Mouse (Mus musculus) hindbrain, embryonic 16.5 days (tissue): ENCODE data around the gene Nsmce4a. TPM values are rescaled to one million over a fixed set of nuclear protein-coding genes. Genes with fewer than 3 reads are reported as not detected.

Experiments
- ATAC-seq: fragments of 200-750 bp; cut with Nextera tagmentation; 2 replicates; pipeline ENCODE4 v1.8.0; 2017; ENCODE audit warnings: moderate TSS enrichment, moderate library complexity
- H3K27ac ChIP-seq: fragments of 300-500 bp; sonication (generic); 2 replicates; pipeline ENCODE4 v1.5.1; 2014; ENCODE audit warnings: low read depth, mild to moderate bottlenecking, control low read depth, low read length, moderate library complexity
- H3K27me3 ChIP-seq: fragments of 300-500 bp; sonication (generic); replicated peaks from 2 replicates; pipeline ENCODE4 v1.6.1; 2014; ENCODE audit warnings: low read length; ENCODE audit not compliant: control insufficient read depth, insufficient read depth
- H3K36me3 ChIP-seq: fragments of 300-500 bp; sonication (generic); 2 replicates; pipeline ENCODE4 v1.6.1; 2014; ENCODE audit warnings: mild to moderate bottlenecking, low read length, moderate library complexity, mixed read lengths; ENCODE audit not compliant: control insufficient read depth, insufficient read depth
- H3K4me1 ChIP-seq: fragments of 300-500 bp; sonication (generic); 2 replicates; pipeline ENCODE4 v1.6.1; 2014; ENCODE audit warnings: low read depth, low read length; ENCODE audit not compliant: control insufficient read depth, insufficient read depth
- H3K4me2 ChIP-seq: fragments of 300-500 bp; sonication (generic); 2 replicates; pipeline ENCODE4 v1.6.1; 2014; ENCODE audit warnings: mild to moderate bottlenecking, low read length, control low read depth, moderate library complexity
- H3K4me3 ChIP-seq: fragments of 300-500 bp; sonication (generic); 2 replicates; pipeline ENCODE4 v1.5.1; 2014; ENCODE audit warnings: mild to moderate bottlenecking, low read length, control low read depth, moderate library complexity
- H3K9ac ChIP-seq: fragments of 300-500 bp; sonication (generic); 2 replicates; pipeline ENCODE4 v1.6.1; 2014; ENCODE audit warnings: low read depth, mild to moderate bottlenecking, control low read depth, low read length, moderate library complexity
- H3K9me3 ChIP-seq: fragments of 300-500 bp; sonication (generic); 2 replicates; pipeline ENCODE4 v1.6.1; 2014; ENCODE audit warnings: mild to moderate bottlenecking, low read length, moderate library complexity; ENCODE audit not compliant: control insufficient read depth
- WGBS: fragments of 180-500 bp; shearing (Covaris S2); extraction: QIAGEN DNeasy Blood & Tissue Kit; methylation state at CpG from one replicate; pipeline ENCODE4 v1.1.7; 2014; 5-methylcytosine and 5-hydroxymethylcytosine counted together
- polyA plus RNA-seq: library from polyadenylated mRNA; unstranded; fragments of >200 nt; fragmentation: Nextera tagmentation; extraction: Ambion mirVana; gene quantifications from 2 replicates; pipeline ENCODE4 v1.2.1, GENCODE M21; 2015

Nsmce4a gene
- polyA plus RNA-seq, 1 experiment from 2014 or later, result 72.9 TPM

DNA sequence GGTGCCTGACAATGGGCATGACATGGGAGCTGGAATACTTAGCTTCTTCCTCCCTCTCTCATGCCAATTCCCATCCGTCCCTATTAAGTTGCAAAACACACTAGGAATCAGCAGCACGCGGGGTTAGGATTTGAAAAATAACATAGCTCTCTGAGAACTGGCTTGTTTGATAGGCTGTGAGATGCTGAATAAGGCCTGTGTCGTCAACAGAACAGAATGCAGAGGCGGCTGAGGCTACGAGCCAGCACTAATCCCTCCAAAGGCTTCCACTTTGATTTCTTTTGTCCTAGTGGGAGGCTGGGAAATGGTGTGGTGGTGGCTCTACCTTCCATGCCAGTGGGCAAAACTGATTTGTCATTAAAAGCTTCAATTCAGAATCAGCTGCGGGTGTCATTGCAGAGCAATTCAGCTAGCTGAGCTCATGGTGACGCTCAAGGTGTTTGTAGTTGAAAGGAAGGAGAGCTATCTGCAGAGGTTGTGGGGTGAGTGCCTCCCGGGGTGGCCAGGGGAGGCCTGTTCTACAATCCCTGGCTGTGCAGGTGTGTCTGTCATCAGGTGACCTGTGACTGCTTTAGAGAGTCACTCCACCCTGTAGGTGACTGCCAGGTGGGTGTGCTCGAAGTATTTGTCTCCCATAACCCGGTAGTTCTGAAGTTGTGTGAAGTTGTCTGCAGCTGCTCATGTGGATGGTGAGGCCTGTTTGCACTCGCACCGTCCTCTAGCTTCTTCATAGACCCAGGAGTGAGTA lies 17.3 kb upstream of the Nsmce4a start:
- H3K27ac ChIP-seq, result no peak overlapping the region
- H3K4me3 ChIP-seq, result no peak overlapping the region
- 57% methylated on average over 13 of the region's 13 CpGs for WGBS

DNA sequence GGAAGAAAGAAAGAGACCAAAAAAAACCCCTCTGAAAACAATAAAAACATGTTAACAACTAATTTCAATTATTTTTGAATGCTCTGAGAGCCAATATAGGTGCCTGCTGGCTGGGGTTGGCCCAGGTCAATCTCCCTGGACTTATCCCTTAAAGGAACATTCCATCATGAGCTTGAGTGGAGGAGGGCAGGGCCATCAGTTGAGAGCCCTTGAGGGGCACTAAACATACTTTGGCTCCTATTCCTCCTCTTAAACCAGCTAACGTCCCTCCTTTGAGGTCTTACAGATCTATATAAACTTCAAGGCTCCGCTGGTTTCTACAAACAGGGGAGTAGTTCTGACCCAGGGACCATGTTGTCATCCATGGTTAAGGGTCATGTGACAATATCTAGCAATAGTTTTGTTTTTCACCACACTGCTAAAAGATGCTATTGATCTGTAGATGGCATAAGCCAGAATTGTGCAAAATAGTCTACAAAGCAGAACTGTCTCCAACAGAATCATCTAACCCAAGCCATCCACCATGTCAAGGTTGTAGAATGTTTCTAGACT lies 13.7 kb upstream of the Nsmce4a start:
- Histone ChIP-seq H3K27me3 (no peaks in the 10 kb centered on the region), H3K4me1 (no peaks in the 10 kb centered on the region), H3K9me3 (no peaks in the 10 kb centered on the region), H3K36me3 (no peaks in the 10 kb centered on the region), H3K27ac (no peak overlapping the region), H3K9ac (no peak overlapping the region), H3K4me2 (no peak overlapping the region), H3K4me3 (no peak overlapping the region)
- ATAC-seq, result no peak
- 86% methylated on average over 2 of the region's 2 CpGs for WGBS

More for the DNA sequence above, 17.3 kb upstream of the Nsmce4a start:
- no peaks in the 10 kb centered on the region for H3K9me3 ChIP-seq
- H3K27me3 ChIP-seq, result no peaks in the 10 kb centered on the region
- H3K9ac ChIP-seq, result no peak overlapping the region
- H3K4me1 ChIP-seq, result no peaks in the 10 kb centered on the region
- H3K36me3 ChIP-seq, result no peaks in the 10 kb centered on the region
- H3K4me2 ChIP-seq, result no peak overlapping the region
- no peak for ATAC-seq

DNA sequence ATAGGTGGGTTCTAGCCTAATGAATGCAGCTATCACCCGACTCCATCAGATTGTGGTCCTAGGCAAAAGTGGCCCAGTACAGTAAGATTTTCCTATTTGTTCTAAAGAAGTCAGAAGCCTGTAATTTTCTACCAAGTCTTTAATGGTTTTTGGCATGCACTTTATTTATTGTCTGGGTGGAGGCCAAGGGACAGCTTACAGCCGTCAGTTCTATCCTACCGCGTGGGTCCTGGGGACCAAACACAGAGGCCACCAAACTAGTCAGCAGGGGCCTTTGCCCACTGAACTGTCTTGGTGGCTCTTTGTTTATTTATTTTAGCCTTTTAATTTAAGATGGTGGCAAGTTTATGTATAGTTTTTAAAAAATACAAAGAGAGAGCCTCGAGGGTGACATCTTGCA lies 5.7 kb upstream of the Nsmce4a start:
- no peak for ATAC-seq
- Histone ChIP-seq H3K27ac (no peak overlapping the region), H3K36me3 (no peaks in the 10 kb centered on the region), H3K4me3 (no peak overlapping the region), H3K27me3 (no peaks in the 10 kb centered on the region), H3K9ac (no peak overlapping the region), H3K4me1 (peaks cover 2% of the 10 kb centered on the region; the same call in 1 of the 2 replicates), H3K9me3 (no peaks in the 10 kb centered on the region), H3K4me2 (no peak overlapping the region)
- WGBS, result 74% methylated on average over 5 of the region's 5 CpGs

DNA sequence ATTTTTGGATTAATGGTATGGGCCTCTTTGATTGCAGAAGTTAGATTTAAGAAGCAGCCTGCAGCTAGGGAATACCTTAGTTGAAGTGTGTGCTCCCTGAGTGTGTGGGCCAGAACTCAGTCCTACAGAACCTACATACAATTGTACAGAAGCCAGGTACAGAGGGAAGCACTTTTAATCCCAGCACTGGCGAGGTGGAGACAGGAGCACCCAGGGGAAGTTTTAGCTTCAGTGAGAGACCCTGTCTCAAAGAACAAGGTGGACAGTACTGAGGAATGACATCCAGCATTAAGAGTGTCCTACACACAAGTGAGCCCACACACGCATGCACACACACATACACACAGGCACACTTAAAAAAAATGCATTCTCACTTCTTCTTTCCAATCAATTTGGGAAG lies 5.1 kb upstream of the Nsmce4a start:
- no peak overlapping the region for H3K9ac ChIP-seq
- no peaks in the 10 kb centered on the region for H3K9me3 ChIP-seq
- H3K4me3 ChIP-seq, result no peak overlapping the region
- WGBS, result 94% methylated on average over 2 of the region's 2 CpGs
- no peak overlapping the region for H3K4me2 ChIP-seq
- H3K27me3 ChIP-seq, result no peaks in the 10 kb centered on the region
- ATAC-seq, result no peak
- H3K27ac ChIP-seq, result no peak overlapping the region
- peaks cover 2% of the 10 kb centered on the region; the same call in 1 of the 2 replicates for H3K4me1 ChIP-seq
- no peaks in the 10 kb centered on the region for H3K36me3 ChIP-seq

DNA sequence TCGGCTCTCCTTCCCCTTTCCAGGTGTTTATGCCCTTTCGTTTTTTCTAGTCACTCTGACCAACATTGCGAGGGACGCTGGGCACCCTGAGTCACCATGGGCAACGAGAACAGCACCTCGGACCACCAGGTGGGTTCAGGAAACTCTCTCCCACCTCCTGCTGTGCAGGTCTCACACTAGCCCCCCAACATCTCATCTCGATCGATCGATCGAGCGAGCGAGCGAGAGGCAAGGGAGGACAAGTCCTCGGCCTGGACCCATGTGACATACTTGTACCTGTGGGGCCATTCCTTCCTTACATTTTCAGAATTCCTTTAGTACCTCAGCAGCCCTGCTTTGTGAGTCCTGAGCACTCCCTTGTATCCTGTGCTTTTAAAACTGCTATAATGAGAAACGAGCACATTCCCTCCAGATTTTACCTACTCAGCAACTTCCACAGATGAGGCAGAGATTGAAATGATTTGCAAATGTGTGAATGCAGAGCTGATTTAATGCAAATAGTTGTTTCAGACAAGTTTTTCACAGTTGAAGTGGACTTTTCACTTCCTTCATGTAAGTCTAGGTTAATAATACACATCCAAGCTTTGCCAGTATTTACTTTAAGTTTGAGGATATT lies 4.6 kb upstream of the Nsmce4a start, which contains the start of gene Tacc2:
TSS of gene Tacc2 (plus strand) at position 51 of the 616 bp plus-strand sequence.
- WGBS, result 64% methylated on average over 15 of the region's 15 CpGs
- no peaks in the 10 kb centered on the region for H3K36me3 ChIP-seq
- H3K27ac ChIP-seq, result no peak within 1 kb of the TSS
- no peaks in the 10 kb centered on the region for H3K9me3 ChIP-seq
- H3K27me3 ChIP-seq, result no peaks in the 10 kb centered on the region
- peaks cover 2% of the 10 kb centered on the region; the same call in 1 of the 2 replicates for H3K4me1 ChIP-seq
- ATAC-seq, result no peak
- 0 out of 2 replicates have a peak within 1 kb of the TSS, but pooled peaks have one; percentile 18 for H3K9ac ChIP-seq
- no peak within 1 kb of the TSS for H3K4me3 ChIP-seq
- peak within 1 kb of the TSS; percentile 26 for H3K4me2 ChIP-seq

DNA sequence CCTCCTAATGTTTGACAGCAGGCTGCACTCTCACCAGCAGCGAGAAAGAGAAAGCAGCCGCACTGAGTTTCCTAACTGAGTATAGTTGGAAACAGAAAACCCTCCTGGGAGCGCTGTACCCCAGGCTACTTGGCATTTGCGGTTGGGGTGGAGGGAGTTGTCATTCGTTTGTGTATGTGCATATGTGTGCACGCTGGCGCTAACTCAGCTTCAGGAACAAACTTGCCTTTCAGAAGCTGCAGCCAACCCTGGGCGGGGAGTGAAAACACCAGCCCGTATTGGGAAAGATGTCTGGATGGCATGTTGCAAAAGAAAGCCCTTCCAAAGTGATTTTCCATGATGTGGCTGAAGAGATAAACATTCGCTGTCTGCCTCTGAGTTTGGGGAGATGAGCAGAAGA lies 4.1 kb upstream of the Nsmce4a start:
- Histone ChIP-seq H3K9me3 (no peaks in the 10 kb centered on the region), H3K27me3 (no peaks in the 10 kb centered on the region), H3K36me3 (no peaks in the 10 kb centered on the region), H3K27ac (no peak overlapping the region), H3K4me2 (peak overlapping the region; percentile 26), H3K4me3 (no peak overlapping the region), H3K9ac (0 out of 2 replicates have a peak overlapping the region, but pooled peaks have one; percentile 18), H3K4me1 (peaks cover 2% of the 10 kb centered on the region; the same call in 1 of the 2 replicates)
- 28% methylated on average over 10 of the region's 10 CpGs for WGBS
- ATAC-seq, result no peak

DNA sequence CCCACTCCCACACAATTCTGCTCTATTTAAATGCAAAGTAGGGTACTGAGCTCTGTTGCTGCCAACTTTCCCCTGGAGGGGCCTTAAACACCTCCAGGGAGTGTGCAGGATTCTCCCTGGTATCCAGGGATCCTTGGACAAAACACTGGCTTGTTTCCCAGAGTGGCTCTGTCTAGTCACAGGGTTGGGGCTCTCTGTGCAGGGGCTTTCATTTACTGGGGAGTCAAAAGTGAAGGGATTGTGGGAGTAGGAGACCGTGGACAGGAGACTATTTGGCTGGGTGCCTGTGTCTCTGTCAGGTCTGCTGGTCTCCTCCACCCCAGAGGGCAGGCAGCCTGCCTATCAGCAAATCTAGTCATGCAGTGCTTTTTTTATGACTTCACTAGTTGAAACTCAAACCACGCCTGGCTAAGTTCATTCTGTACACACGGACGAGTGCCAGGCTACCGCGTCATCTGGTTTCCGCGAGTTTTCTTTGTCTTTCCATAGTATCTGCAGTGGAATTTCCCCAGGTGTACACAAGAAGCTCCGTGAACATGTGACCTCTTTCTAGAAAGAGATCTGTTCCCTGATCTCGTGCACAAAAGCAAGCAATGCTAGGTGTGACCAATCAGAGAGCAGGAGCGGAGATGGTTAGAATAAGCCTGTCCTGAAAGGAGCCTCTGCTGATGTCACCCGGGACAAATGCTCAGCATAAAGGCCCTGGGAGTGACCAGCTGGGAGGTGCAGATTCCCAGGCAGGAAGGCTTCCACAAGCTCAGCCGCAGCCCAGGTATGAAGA lies 1.5 kb upstream of the Nsmce4a start:
- H3K27ac ChIP-seq, result 0 out of 2 replicates have a peak overlapping the region, but pooled peaks have one; percentile 5
- peak overlapping the region; percentile 27; the same call in 1 of the 2 replicates for H3K4me2 ChIP-seq
- H3K27me3 ChIP-seq, result no peaks in the 10 kb centered on the region
- H3K36me3 ChIP-seq, result no peaks in the 10 kb centered on the region
- 32% methylated on average over 13 of the region's 13 CpGs for WGBS
- H3K4me1 ChIP-seq, result peaks cover 2% of the 10 kb centered on the region; the same call in 1 of the 2 replicates
- H3K9ac ChIP-seq, result no peak overlapping the region
- no peak overlapping the region for H3K4me3 ChIP-seq
- no peaks in the 10 kb centered on the region for H3K9me3 ChIP-seq
- peak; percentile 92 for ATAC-seq

DNA sequence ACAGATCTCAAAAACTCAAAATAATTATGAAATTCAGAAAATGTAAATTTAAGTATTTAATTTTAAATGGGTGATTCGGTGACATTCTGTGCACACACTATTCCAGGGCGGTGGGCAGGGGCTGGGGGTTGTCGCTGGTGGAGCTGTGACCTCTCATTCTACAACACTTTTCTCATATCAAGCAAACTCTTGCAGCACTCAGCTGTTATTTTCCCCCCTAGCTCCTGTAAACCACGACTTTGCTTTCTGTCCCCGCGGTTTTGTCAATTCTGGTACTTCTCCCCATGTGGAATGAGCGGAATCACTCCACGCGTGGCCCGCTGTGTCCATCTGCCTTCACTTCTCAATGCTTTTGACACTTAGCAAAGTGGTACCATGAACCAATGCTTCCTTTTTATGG lies 828 bp upstream of the Nsmce4a start:
- Histone ChIP-seq H3K27me3 (no peaks in the 10 kb centered on the region), H3K4me3 (no peak overlapping the region), H3K4me2 (no peak overlapping the region), H3K9me3 (no peaks in the 10 kb centered on the region), H3K9ac (no peak overlapping the region), H3K4me1 (peaks cover 2% of the 10 kb centered on the region; the same call in 1 of the 2 replicates), H3K27ac (no peak overlapping the region), H3K36me3 (no peaks in the 10 kb centered on the region)
- 86% methylated on average over 10 of the region's 10 CpGs for WGBS
- ATAC-seq, result no peak
